Mouse (Mus musculus): ENCODE measurements around the gene Pjvk.

DNA sequence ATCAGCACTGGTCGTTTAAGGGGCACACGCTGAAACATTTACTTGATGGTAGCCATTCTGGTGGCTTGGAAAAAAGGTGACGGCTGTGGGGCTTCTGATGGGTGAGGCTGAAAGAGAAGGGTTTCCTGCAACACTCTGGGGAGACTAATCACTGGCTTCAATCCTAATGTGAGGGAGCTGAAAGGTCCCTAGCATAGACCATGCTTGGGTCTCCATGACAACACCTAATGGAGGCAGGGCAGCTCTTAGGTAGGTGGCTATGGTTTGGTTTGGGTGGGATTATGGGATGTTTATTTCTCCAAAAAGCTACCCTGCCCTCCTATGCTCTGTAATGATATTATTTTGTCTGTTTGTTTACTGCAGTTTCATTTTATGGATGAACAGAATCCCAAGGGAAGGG is 7.2 kb downstream of the Pjvk start:
- TF ChIP-seq POLR2A (IDR thresholded peaks at IDR 0.05; ENCODE audit: insufficient read depth, low read depth, low read length) (no peak), EP300 (IDR thresholded peaks at IDR 0.05; ENCODE audit: insufficient read depth, low read depth, low read length) (no peak)
